Mouse (Mus musculus): ENCODE data around the gene Adcy3. TPM values are rescaled to one million over a fixed set of nuclear protein-coding genes. Genes with fewer than 3 reads are reported as not detected.

Adcy3 gene
- polyA plus RNA-seq, 1 experiment from 2014 or later, result 7.1 TPM

GRCm38 (mm10) chr12:4189060-4189447 is 56.2 kb downstream of the Adcy3 start:
- H3K27ac ChIP-seq, result no peak overlapping the region
- no peak overlapping the region for H3K9ac ChIP-seq
- 46% methylated on average over 5 of the region's 5 CpGs for WGBS

DNA sequence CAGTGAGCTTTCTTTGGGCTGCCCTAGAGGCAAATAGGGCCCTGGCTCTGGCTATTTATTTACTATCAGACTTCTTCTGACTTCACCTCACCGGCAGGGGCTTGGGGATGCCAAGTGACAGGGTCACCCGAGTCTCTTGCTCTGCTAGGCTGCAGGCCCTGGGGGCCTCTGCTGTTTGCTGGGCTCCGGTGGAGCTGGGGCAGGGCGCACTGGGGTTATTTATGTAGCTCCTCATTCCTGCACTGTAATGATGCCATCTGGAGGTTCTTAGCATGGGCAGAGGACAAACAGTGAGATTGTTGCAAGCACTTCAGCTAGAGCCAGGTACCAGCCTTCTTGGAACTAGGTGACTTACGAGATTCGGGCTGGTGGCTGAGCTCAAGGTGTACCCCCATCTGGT is 59.6 kb downstream of the Adcy3 start:
- peaks cover 25% of the 10 kb centered on the region for H3K4me1 ChIP-seq (replicated peaks)
- ATAC-seq, result no peak

More at GRCm38 (mm10) chr12:4189060-4189447, 56.2 kb downstream of the Adcy3 start:
- ATAC-seq, result peak; percentile 30; the same call in 1 of the 2 replicates
- H3K36me3 ChIP-seq, result no peaks in the 10 kb centered on the region
- H3K9me3 ChIP-seq, result no peaks in the 10 kb centered on the region
- H3K4me1 ChIP-seq (replicated peaks), result peaks cover 25% of the 10 kb centered on the region
- H3K4me2 ChIP-seq (replicated peaks), result no peak overlapping the region
- no peaks in the 10 kb centered on the region for H3K27me3 ChIP-seq (replicated peaks)
- no peak overlapping the region for H3K4me3 ChIP-seq (replicated peaks)

GRCm38 (mm10) chr12:4193025-4193740 is 60.3 kb downstream of the Adcy3 start:
- Histone ChIP-seq H3K4me3 (replicated peaks) (no peak overlapping the region), H3K9me3 (no peaks in the 10 kb centered on the region), H3K27me3 (replicated peaks) (no peaks in the 10 kb centered on the region), H3K4me1 (replicated peaks) (peaks cover 25% of the 10 kb centered on the region), H3K4me2 (replicated peaks) (no peak overlapping the region), H3K27ac (peak overlapping the region; percentile 51), H3K36me3 (peaks cover 5% of the 10 kb centered on the region; the same call in 1 of the 2 replicates), H3K9ac (no peak overlapping the region)
- 0 out of 2 replicates have a peak, but pooled peaks have one; percentile 40 for ATAC-seq
- WGBS, result 44% methylated on average over 10 of the region's 10 CpGs

More for the DNA sequence above, 59.6 kb downstream of the Adcy3 start:
- H3K4me2 ChIP-seq (replicated peaks), result no peak overlapping the region
- peak overlapping the region; percentile 51 for H3K27ac ChIP-seq
- H3K27me3 ChIP-seq (replicated peaks), result no peaks in the 10 kb centered on the region
- H3K9ac ChIP-seq, result no peak overlapping the region
- no peaks in the 10 kb centered on the region for H3K36me3 ChIP-seq
- WGBS, result 53% methylated on average over 6 of the region's 6 CpGs
- no peak overlapping the region for H3K4me3 ChIP-seq (replicated peaks)
- no peaks in the 10 kb centered on the region for H3K9me3 ChIP-seq

GRCm38 (mm10) chr12:4194643-4195042 is 61.7 kb downstream of the Adcy3 start:
- H3K27ac ChIP-seq, result no peak overlapping the region
- no peaks in the 10 kb centered on the region for H3K9me3 ChIP-seq
- H3K27me3 ChIP-seq (replicated peaks), result no peaks in the 10 kb centered on the region
- no peak overlapping the region for H3K9ac ChIP-seq
- 88% methylated on average over 14 of the region's 14 CpGs for WGBS
- ATAC-seq, result no peak
- H3K4me2 ChIP-seq (replicated peaks), result no peak overlapping the region
- H3K4me3 ChIP-seq (replicated peaks), result no peak overlapping the region
- H3K4me1 ChIP-seq (replicated peaks), result peaks cover 17% of the 10 kb centered on the region
- peaks cover 9% of the 10 kb centered on the region; the same call in 1 of the 2 replicates for H3K36me3 ChIP-seq

DNA sequence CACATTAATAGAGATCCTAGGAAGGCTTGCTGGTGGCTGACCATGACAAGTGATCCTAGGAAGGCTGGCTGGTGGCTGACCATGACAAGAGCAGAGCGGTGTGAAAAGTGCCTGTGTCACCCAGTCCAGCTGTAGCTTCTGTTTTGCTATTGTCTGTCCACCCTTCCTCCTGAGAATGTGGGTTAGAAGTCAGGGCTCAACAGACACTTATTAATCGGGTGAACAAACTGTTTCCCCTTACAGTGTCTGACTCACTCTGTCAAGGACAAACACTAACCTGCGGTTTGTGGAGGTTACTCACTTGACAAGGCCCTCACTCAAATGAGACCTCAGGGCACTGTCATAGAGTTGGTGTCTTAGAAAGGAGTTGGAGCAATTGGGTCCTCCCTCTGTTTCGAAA is 65.8 kb downstream of the Adcy3 start:
- no peak overlapping the region for H3K9ac ChIP-seq
- 80% methylated on average over 4 of the region's 4 CpGs for WGBS
- H3K36me3 ChIP-seq, result peaks cover 15% of the 10 kb centered on the region; the same call in 1 of the 2 replicates
- no peaks in the 10 kb centered on the region for H3K9me3 ChIP-seq
- no peak overlapping the region for H3K27ac ChIP-seq
- no peak overlapping the region for H3K4me2 ChIP-seq (replicated peaks)
- no peak overlapping the region for H3K4me3 ChIP-seq (replicated peaks)
- H3K27me3 ChIP-seq (replicated peaks), result no peaks in the 10 kb centered on the region
- peaks cover 1% of the 10 kb centered on the region; the same call in 1 of the 2 replicates for H3K4me1 ChIP-seq (replicated peaks)
- ATAC-seq, result no peak

DNA sequence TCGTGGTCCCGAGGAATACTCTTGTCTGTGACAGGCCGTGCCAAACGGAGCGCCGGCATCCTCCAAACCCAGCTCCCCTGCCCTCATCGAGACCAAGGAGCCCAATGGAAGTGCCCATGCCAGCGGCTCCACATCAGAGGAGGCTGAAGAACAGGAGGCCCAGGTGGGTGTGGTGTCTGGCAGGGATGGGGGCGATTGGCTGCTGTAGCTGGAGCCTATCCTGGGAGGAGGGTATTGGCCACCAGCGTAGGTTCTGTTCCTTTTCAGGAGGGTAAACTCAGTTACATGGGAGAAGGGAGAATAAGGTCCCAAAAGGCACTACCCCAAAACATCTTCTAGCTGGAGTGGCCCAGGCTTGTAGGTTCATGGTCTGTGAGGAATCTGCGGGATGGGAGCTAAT is 66.4 kb downstream of the Adcy3 start:
- H3K4me1 ChIP-seq (replicated peaks), result no peaks in the 10 kb centered on the region
- no peak overlapping the region for H3K27ac ChIP-seq
- no peak for ATAC-seq
- peaks cover 15% of the 10 kb centered on the region; the same call in 1 of the 2 replicates for H3K36me3 ChIP-seq
- no peak overlapping the region for H3K9ac ChIP-seq
- H3K4me2 ChIP-seq (replicated peaks), result no peak overlapping the region
- H3K4me3 ChIP-seq (replicated peaks), result no peak overlapping the region
- 94% methylated on average over 11 of the region's 11 CpGs for WGBS
- H3K9me3 ChIP-seq, result no peaks in the 10 kb centered on the region
- no peaks in the 10 kb centered on the region for H3K27me3 ChIP-seq (replicated peaks)

GRCm38 (mm10) chr12:4201454-4202200 is 68.7 kb downstream of the Adcy3 start:
- no peak overlapping the region for H3K27ac ChIP-seq
- no peak overlapping the region for H3K4me3 ChIP-seq (replicated peaks)
- WGBS, result 93% methylated on average over 13 of the region's 13 CpGs
- H3K9ac ChIP-seq, result no peak overlapping the region
- H3K27me3 ChIP-seq (replicated peaks), result no peaks in the 10 kb centered on the region
- no peaks in the 10 kb centered on the region for H3K9me3 ChIP-seq
- H3K4me2 ChIP-seq (replicated peaks), result no peak overlapping the region
- peaks cover 18% of the 10 kb centered on the region; the same call in 1 of the 2 replicates for H3K36me3 ChIP-seq
- ATAC-seq, result no peak
- H3K4me1 ChIP-seq (replicated peaks), result no peaks in the 10 kb centered on the region

- ATAC-seq, result no peak
- peaks cover 18% of the 10 kb centered on the region; the same call in 1 of the 2 replicates for H3K36me3 ChIP-seq
- 91% methylated on average over 4 of the region's 4 CpGs for WGBS
- H3K4me1 ChIP-seq (replicated peaks), result no peaks in the 10 kb centered on the region
- H3K27ac ChIP-seq, result no peak overlapping the region
- H3K9ac ChIP-seq, result no peak overlapping the region
- H3K4me3 ChIP-seq (replicated peaks), result no peak overlapping the region
- no peaks in the 10 kb centered on the region for H3K9me3 ChIP-seq
- no peak overlapping the region for H3K4me2 ChIP-seq (replicated peaks)
- no peaks in the 10 kb centered on the region for H3K27me3 ChIP-seq (replicated peaks)
Measured at GRCm38 (mm10) chr12:4202206-4202605, 69.3 kb downstream of the Adcy3 start.

DNA sequence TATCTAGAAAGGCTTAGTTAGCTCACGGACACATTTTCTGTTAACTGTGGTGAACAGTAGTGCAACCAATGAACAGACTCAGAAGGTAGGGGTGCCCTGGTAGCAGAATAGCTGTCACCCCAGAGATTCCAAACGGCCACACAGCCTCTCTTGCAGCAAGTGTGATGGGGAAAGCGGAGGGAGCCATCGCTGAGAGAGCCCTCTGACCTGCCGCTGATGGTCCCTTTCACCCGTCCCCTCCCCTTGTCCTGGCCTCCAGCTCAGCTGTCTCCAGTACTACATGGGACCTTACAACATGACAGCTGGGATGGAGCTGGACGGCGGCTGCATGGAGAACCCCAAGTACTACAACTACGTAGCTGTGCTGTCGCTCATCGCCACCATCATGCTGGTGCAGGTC is 73.2 kb downstream of the Adcy3 start:
- Histone ChIP-seq H3K27me3 (replicated peaks) (no peaks in the 10 kb centered on the region), H3K9ac (no peak overlapping the region), H3K36me3 (peaks cover 5% of the 10 kb centered on the region; the same call in 1 of the 2 replicates), H3K4me1 (replicated peaks) (no peaks in the 10 kb centered on the region), H3K4me3 (replicated peaks) (no peak overlapping the region), H3K27ac (no peak overlapping the region), H3K9me3 (no peaks in the 10 kb centered on the region), H3K4me2 (replicated peaks) (no peak overlapping the region)
- WGBS, result 95% methylated on average over 11 of the region's 11 CpGs
- ATAC-seq, result no peak

- 83% methylated on average over 15 of the region's 15 CpGs for WGBS
- ATAC-seq, result 0 out of 2 replicates have a peak, but pooled peaks have one; percentile 49
- H3K4me3 ChIP-seq (replicated peaks), result no peak overlapping the region
Measured at GRCm38 (mm10) chr12:4208405-4209133, 75.7 kb downstream of the Adcy3 start.

GRCm38 (mm10) chr12:4209196-4209595 is 76.3 kb downstream of the Adcy3 start:
- Histone ChIP-seq H3K4me3 (replicated peaks) (no peak overlapping the region), H3K4me1 (replicated peaks) (no peaks in the 10 kb centered on the region), H3K27ac (no peak overlapping the region), H3K9me3 (no peaks in the 10 kb centered on the region), H3K36me3 (peaks cover 10% of the 10 kb centered on the region; the same call in 1 of the 2 replicates), H3K9ac (no peak overlapping the region), H3K27me3 (replicated peaks) (no peaks in the 10 kb centered on the region), H3K4me2 (replicated peaks) (no peak overlapping the region)
- ATAC-seq, result no peak
- WGBS, result 97% methylated on average over 9 of the region's 9 CpGs

More at GRCm38 (mm10) chr12:4208405-4209133, 75.7 kb downstream of the Adcy3 start:
- Histone ChIP-seq H3K36me3 (peaks cover 6% of the 10 kb centered on the region; the same call in 1 of the 2 replicates), H3K9me3 (no peaks in the 10 kb centered on the region), H3K27me3 (replicated peaks) (no peaks in the 10 kb centered on the region), H3K4me1 (replicated peaks) (no peaks in the 10 kb centered on the region), H3K9ac (no peak overlapping the region), H3K27ac (no peak overlapping the region), H3K4me2 (replicated peaks) (no peak overlapping the region)

- H3K4me2 ChIP-seq (replicated peaks), result no peak overlapping the region
- H3K9ac ChIP-seq, result no peak overlapping the region
- H3K9me3 ChIP-seq, result no peaks in the 10 kb centered on the region
- 88% methylated on average over 9 of the region's 9 CpGs for WGBS
- H3K27ac ChIP-seq, result no peak overlapping the region
- no peaks in the 10 kb centered on the region for H3K4me1 ChIP-seq (replicated peaks)
- peaks cover 13% of the 10 kb centered on the region; the same call in 1 of the 2 replicates for H3K36me3 ChIP-seq
- ATAC-seq, result no peak
- no peak overlapping the region for H3K4me3 ChIP-seq (replicated peaks)
- H3K27me3 ChIP-seq (replicated peaks), result no peaks in the 10 kb centered on the region
Measured at GRCm38 (mm10) chr12:4211174-4211573, 78.3 kb downstream of the Adcy3 start.

Measured in intestine, embryonic 15.5 days (tissue).